Mouse (Mus musculus) adrenal gland, postnatal 25 days (tissue): Measurements from ENCODE around the gene Shroom2. TPM values are rescaled to one million over a fixed set of nuclear protein-coding genes. Genes with fewer than 3 reads are reported as not detected.
"Not testable (repeated sequence)": the region's sequence is repeated elsewhere in the genome, so short reads cannot be mapped to it uniquely, and the experiment has no call there.

Source experiments
- DNase-seq: peaks from one replicate; pipeline ENCODE4 v3.0.0; 2021; ENCODE audit warnings: mixed read lengths
- long read RNA-seq: library from polyadenylated mRNA; stranded (forward); transcript quantifications from one replicate; pipeline ENCODE4 v2.0.0, GENCODE M21; 2021
- total RNA-seq: library from RNA; stranded (reverse); gene quantifications from 2 replicates; pipeline ENCODE4 v1.2.3, GENCODE M21; 2021

Shroom2 gene
- 16.0 and 18.5 TPM in 2 replicates for total RNA-seq
- long read RNA-seq, partial matches to known transcripts = 1 of 3 reads
- long read RNA-seq, other reads (novel, unspliced or antisense) = 2 of 3 reads

GRCm38 (mm10) chrX:152768891-152769599 is at the start of gene Shroom2:
Shroom2 (minus strand) TSS chrX:152769465.
- DNase-seq = peak; percentile 5

GRCm38 (mm10) chrX:152818996-152819395 is 49.7 kb upstream of the Shroom2 start:
- no peak for DNase-seq

GRCm38 (mm10) chrX:152813339-152813738 is 44.1 kb upstream of the Shroom2 start:
- no peak for DNase-seq

- DNase-seq = no peak
Observed at GRCm38 (mm10) chrX:152805317-152805716, 36.1 kb upstream of the Shroom2 start.

DNA sequence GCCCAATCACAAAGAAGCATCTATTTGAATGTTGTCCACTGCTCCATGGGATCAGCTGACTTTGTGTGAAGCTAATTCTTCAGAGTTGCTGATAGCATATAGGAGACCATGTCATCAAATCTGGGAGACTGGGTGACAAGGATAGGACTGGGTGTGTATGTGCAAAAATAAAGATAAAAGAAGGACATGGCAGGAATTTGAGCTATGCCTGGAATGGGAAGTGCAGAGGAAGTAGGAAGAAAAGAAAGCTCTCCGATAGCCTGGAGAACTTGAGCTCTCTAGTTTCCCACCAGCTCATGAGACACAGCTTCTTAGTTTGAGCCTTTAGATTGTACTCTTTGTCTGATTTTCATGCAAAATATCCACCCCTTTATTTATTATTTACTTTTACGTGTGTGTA is 19.3 kb upstream of the Shroom2 start:
- no peak for DNase-seq

DNA sequence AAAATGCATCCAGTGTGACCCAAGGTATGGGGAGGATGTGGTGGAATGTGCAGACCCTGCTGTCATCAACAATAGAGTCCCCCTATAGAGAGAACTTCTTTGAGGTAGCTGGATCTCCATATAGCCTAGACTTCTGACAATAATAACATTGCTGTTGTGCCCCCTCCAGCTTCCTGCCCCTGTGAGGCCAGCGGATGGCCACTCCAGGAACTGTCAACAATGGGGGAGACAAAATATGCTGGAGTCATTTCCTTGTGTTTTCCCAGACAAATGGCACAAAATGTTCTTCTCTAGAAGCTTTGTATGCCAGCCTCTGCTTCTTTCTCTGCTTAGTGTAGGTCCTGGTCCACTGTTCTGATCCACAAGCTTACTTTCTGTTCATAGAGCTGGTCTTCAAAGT is 18.9 kb upstream of the Shroom2 start:
- DNase-seq = no peak

GRCm38 (mm10) chrX:152781720-152782403 is 12.6 kb upstream of the Shroom2 start, which contains the start of gene Gpr143:
Gpr143 (plus strand) TSS chrX:152781921.
- peak; percentile 21 for DNase-seq

DNA sequence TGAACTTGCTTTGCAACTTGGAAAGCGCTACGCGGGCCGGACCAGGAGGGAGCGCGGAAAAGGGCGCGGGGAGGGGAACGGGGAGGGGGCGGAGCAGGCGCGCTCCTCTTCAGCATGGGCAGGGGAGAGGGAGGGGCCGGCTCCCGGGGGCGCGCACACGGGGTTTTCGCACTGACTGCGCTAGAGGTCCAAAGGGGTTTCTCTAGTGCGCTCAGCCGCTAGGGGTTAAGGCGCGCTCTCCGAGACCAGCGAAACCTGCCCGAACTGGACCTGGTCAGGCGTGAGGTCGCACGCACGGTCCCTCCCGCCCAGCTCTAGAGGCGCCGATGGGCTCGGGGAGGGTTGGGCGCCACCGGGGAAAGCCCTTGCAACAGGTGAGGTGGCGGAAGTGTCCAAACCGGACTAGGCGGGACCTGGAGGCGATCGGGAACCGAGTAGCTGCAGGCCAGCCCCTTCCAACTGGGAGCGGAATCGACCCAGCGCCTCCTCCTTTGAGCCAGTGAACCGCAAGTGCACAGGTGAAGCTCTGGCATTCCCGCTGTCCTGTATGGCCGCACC is 414 bp upstream of the Shroom2 start:
- DNase-seq = peak; percentile 67

GRCm38 (mm10) chrX:152764171-152764570 is 5.1 kb downstream of the Shroom2 start:
- DNase-seq = no peak

- DNase-seq = no peak
Observed at GRCm38 (mm10) chrX:152762855-152763254, 6.4 kb downstream of the Shroom2 start.

DNA sequence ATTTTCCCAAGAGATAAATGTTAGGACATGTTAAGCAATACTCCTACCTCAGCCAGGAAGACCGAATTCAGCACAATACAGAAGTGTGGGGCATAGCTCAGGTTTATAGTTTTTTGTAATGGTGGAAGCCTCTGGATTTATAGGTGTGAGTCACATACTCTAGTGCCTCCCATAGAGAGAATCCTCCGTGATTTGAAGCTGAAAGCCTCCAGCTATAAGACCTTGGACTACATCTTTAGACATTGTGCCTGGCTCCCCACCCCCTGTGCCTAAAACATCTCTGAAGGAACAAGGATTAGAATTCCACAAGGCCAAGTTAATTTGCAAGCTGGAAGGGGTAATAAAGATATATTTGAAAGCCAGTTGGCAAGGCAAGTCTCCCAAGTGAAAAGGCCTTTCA is 6.8 kb downstream of the Shroom2 start:
- no peak for DNase-seq

- no peak for DNase-seq
Observed at GRCm38 (mm10) chrX:152756293-152756692, 13.0 kb downstream of the Shroom2 start.

GRCm38 (mm10) chrX:152755819-152756218 is 13.4 kb downstream of the Shroom2 start:
- DNase-seq = no peak

DNA sequence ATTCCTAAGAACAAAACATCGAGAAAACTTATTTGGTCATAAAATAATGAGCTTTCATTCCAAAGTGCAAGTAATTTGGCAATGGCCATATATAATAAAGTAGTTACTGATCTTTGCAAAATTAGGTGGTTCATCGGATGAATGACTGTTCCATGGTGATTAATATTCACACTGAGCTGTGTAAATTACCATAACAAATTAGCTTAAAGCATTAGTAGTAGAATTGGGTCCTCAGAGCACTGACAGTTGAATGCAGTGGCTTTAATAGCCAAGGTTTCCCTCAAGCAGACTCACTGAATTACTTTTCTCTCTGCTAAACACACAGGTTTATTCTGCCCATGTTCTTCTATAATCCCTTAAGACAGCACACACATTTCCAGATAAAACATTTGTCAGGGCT is 23.3 kb downstream of the Shroom2 start:
- no peak for DNase-seq

DNA sequence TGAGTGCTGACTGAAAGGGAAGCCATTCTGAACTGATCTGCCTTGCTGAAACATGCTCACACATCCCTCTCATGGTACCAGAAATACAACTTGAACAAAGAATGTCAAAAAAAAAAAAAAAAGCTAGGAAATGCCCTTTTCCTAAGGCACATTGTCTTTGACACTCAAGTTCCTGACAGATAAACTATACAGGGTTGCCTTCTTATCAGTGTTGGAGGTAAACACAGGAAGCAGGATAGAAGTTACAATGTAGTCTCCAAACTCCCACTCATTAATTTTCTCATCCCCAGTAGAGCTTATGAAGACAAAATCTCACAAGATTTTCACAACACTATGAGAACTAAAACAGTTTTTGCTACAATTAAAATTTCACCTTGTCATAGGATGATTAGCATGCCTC is 25.6 kb downstream of the Shroom2 start:
- no peak for DNase-seq

GRCm38 (mm10) chrX:152738759-152739368 is 30.4 kb downstream of the Shroom2 start:
- no peak for DNase-seq

- no peak for DNase-seq
Observed at GRCm38 (mm10) chrX:152738191-152738590, 31.1 kb downstream of the Shroom2 start.

- DNase-seq = no peak
Observed at GRCm38 (mm10) chrX:152735283-152735682, 34.0 kb downstream of the Shroom2 start.

DNA sequence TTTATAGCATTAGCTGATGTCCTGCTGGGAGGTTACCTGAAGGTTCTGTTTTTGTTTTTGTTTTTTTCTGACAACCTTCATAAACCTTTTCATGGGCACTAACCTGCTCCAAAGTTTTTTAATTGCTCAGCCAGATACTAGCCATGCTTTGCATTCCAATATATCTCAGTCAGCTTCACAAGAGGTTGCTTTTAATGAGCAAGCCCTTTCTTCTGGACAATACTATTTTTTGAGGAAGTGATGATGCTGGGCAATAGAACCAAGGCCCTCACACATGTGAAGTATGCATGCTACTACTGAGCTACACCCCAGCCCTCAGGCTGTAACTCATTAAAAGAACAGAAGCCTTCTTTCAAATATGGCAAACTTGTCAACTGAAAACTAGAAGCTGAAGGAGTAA is 52.6 kb downstream of the Shroom2 start:
- no peak for DNase-seq

DNA sequence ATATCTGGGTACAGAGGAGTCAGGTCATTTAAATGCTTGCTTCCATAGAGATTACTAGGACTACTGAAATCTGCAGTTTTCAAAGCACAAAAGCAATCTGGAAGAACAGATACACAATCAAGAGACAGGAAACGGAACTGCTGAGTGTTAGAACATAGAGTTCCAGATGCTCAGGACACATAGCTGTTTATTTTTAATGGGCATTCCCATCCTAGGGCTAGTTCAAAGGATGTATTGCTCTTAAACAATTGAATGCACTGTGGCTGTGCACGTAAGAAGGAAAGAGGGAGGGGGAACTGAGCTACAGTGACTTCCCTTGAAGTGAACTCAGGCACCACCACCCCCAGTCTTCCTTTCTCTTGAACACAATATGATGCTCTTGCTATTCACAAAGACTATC is 58.5 kb downstream of the Shroom2 start:
- DNase-seq = not testable (repeated sequence)

DNA sequence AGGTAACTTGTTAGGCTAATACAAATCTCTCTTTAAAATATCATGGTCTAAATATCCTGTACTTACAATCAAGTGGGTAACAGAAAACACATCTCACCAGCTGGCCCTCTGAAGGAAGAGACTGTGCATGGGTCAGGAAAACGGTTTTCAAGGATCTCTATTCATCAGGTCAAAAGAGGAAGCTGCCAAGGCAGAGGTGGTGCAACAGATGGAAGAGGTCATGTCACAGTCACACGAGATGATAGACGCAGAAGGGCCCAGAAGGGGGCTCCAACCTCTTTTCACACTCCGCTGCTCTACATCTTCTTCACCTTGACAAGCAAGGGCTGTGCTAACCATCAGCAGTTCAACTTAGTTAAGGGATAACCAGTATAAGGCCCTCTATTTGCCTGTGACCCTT is 60.9 kb downstream of the Shroom2 start:
- no peak for DNase-seq

- DNase-seq = peak; percentile 2
Observed at GRCm38 (mm10) chrX:152705397-152705796, 63.9 kb downstream of the Shroom2 start.

DNA sequence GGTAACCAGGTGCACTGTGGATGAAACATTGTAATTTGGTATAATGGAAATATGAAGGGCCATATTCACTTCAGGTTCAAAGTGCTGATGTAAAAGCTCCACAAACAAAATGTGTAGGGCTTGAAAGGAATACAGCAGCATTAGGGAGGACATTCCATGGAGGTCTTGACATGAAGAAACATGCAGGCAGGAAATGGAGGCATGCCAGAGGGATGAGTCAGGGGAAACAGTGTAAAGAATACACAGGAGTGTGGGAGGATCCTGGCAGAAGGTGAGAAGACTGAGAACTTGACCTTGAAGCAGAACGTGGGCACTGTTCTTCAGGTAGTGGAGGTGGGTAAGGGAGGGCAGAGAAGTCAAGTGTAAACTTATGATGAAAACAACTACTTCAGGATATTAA is 65.6 kb downstream of the Shroom2 start:
- peak; percentile 4 for DNase-seq
